Mouse (Mus musculus) CH12.LX (cell line): ENCODE measurements around the gene Cyp1b1. TPM values are rescaled to one million over a fixed set of nuclear protein-coding genes. Genes with fewer than 3 reads are reported as not detected.

Source experiments
- DNase-seq: peaks from one replicate; pipeline ENCODE4 v3.0.0-alpha.2; 2013; ENCODE audit errors: extremely low read depth
- H3K27ac ChIP-seq: 2 replicates; pipeline ENCODE4 v1.5.1; 2012; ENCODE audit warnings: low read depth, mild to moderate bottlenecking, control low read depth, moderate library complexity; ENCODE audit not compliant: insufficient read depth
- H3K27me3 ChIP-seq: replicated peaks from 2 replicates; pipeline ENCODE3; 2012; ENCODE audit warnings: inconsistent platforms
- H3K36me3 ChIP-seq, 2 experiments: replicated peaks in 1 of 2; 2 replicates each; pipeline versions ENCODE3 to v1.6.1; 2012; ENCODE audit warnings: inconsistent platforms in 1 of 2, low read length in 1 of 2, mild to moderate bottlenecking in 1 of 2, mixed read lengths in 1 of 2, moderate library complexity in 1 of 2; ENCODE audit not compliant: control insufficient read depth in 1 of 2, insufficient read depth in 1 of 2
- H3K4me1 ChIP-seq, 2 experiments: 2 replicates each; pipeline ENCODE4 v1.6.1; 2012; ENCODE audit warnings: inconsistent platforms in 1 of 2, moderate library complexity in 1 of 2; ENCODE audit not compliant: insufficient read depth in 2 of 2, control insufficient read depth in 1 of 2
- H3K4me2 ChIP-seq: 2 replicates; pipeline ENCODE4 v1.6.1; 2012; ENCODE audit warnings: low read depth, mild to moderate bottlenecking, control low read depth; ENCODE audit not compliant: poor library complexity, insufficient read depth, severe bottlenecking
- H3K4me3 ChIP-seq, 3 experiments: fragments of 150-350 bp in 1 of 3; sonication (generic) in 1 of 3; replicated peaks in 1 of 3; 2 replicates each; pipeline versions ENCODE3 to v1.5.1; 2011 to 2012; ENCODE audit warnings: low read depth in 2 of 3, low read length in 2 of 3, mild to moderate bottlenecking in 2 of 3, moderate library complexity in 2 of 3, control low read depth in 1 of 3, improper control_type of control experiment in 1 of 3, inconsistent platforms in 1 of 3, mixed read lengths in 1 of 3; ENCODE audit not compliant: poor library complexity in 1 of 3
- H3K79me2 ChIP-seq: replicated peaks from 2 replicates; pipeline ENCODE4 v1.6.1; 2012; ENCODE audit warnings: mild to moderate bottlenecking, moderate library complexity; ENCODE audit not compliant: control insufficient read depth, poor library complexity, insufficient read depth, severe bottlenecking; ENCODE audit errors: extremely low read depth
- H3K9ac ChIP-seq: 2 replicates; pipeline ENCODE4 v1.6.1; 2012; ENCODE audit warnings: low read depth, mild to moderate bottlenecking, control low read depth, moderate library complexity; ENCODE audit not compliant: insufficient read depth
- H3K9me3 ChIP-seq: replicated peaks from 2 replicates; pipeline ENCODE3; 2012; ENCODE audit warnings: low read length, inconsistent platforms, mixed read lengths
- CHD2 ChIP-seq: IDR thresholded peaks from 2 replicates; pipeline ENCODE4 v1.6.1; 2011; ENCODE audit warnings: low read length, improper control_type of control experiment
- CTCF ChIP-seq, 2 experiments: IDR thresholded peaks in 1 of 2; conservative IDR thresholded peaks in 1 of 2; 2 replicates each; pipeline ENCODE4 v1.5.1; 2011 to 2012; ENCODE audit warnings: low read depth in 2 of 2, low read length in 2 of 2, improper control_type of control experiment in 1 of 2, inconsistent platforms in 1 of 2, mild to moderate bottlenecking in 1 of 2, moderate library complexity in 1 of 2
- ELF1 ChIP-seq: IDR thresholded peaks from 2 replicates; pipeline ENCODE4 v1.6.1; 2014; ENCODE audit warnings: low read depth, mild to moderate bottlenecking, inconsistent platforms, low read length, improper control_type of control experiment
- HCFC1 ChIP-seq: IDR thresholded peaks from 2 replicates; pipeline ENCODE4 v1.6.1; 2012; ENCODE audit warnings: low read depth, mild to moderate bottlenecking, inconsistent platforms, low read length, improper control_type of control experiment
- KAT2A ChIP-seq: IDR thresholded peaks from 2 replicates; pipeline ENCODE4 v1.6.1; 2012; ENCODE audit warnings: low read length, improper control_type of control experiment, inconsistent platforms; ENCODE audit not compliant: insufficient replicate concordance
- MAZ ChIP-seq: IDR thresholded peaks from 2 replicates; pipeline ENCODE4 v1.6.1; 2012; ENCODE audit warnings: low read depth, mild to moderate bottlenecking, inconsistent platforms, low read length, improper control_type of control experiment, moderate library complexity
- MYC ChIP-seq: IDR thresholded peaks from 2 replicates; pipeline ENCODE4 v1.6.1; 2011; ENCODE audit warnings: low read depth, mild to moderate bottlenecking, improper control_type of control experiment, low read length
- NELFE ChIP-seq: IDR thresholded peaks from 2 replicates; pipeline ENCODE4 v1.6.1; 2011; ENCODE audit warnings: low read depth, low read length, improper control_type of control experiment
- NRF1 ChIP-seq: IDR thresholded peaks from 2 replicates; pipeline ENCODE4 v1.6.1; 2014; ENCODE audit warnings: low read depth, mild to moderate bottlenecking, inconsistent platforms, low read length, improper control_type of control experiment, moderate library complexity
- RCOR1 ChIP-seq: conservative IDR thresholded peaks from 2 replicates; pipeline ENCODE4 v1.6.1; 2012; ENCODE audit warnings: low read depth, mild to moderate bottlenecking, inconsistent platforms, low read length, improper control_type of control experiment
- SIN3A ChIP-seq: IDR thresholded peaks from 2 replicates; pipeline ENCODE4 v1.6.1; 2012; ENCODE audit warnings: low read length, improper control_type of control experiment, inconsistent platforms
- TBP ChIP-seq: conservative IDR thresholded peaks from 2 replicates; pipeline ENCODE4 v1.6.1; 2011; ENCODE audit warnings: low read depth, low read length, improper control_type of control experiment
- TCF12 ChIP-seq: IDR thresholded peaks from 2 replicates; pipeline ENCODE4 v1.6.1; 2014; ENCODE audit warnings: low read depth, mild to moderate bottlenecking, inconsistent platforms, low read length, improper control_type of control experiment
- UBTF ChIP-seq: IDR thresholded peaks from 2 replicates; pipeline ENCODE4 v1.6.1; 2012; ENCODE audit warnings: low read depth, mild to moderate bottlenecking, inconsistent platforms, low read length, improper control_type of control experiment, moderate library complexity
- ZC3H11A ChIP-seq: IDR thresholded peaks from 2 replicates; pipeline ENCODE4 v1.6.1; 2012; ENCODE audit warnings: low read depth, mild to moderate bottlenecking, inconsistent platforms, low read length, improper control_type of control experiment
- ZMIZ1 ChIP-seq: IDR thresholded peaks from 2 replicates; pipeline ENCODE4 v1.6.1; 2012; ENCODE audit warnings: low read depth, mild to moderate bottlenecking, inconsistent platforms, low read length, improper control_type of control experiment
- ZNF384 ChIP-seq: IDR thresholded peaks from 2 replicates; pipeline ENCODE4 v1.6.1; 2012; ENCODE audit warnings: low read depth, low read length, improper control_type of control experiment, inconsistent platforms
- dilution Hi-C: fragments of 300-500 bp; cut with MboI; formaldehyde crosslinking; loops from 2 replicates; pipeline ENCODE4 v1.14.3; 2020; ENCODE audit warnings: low sequenced_read_pairs; ENCODE audit not compliant: extremely low pct_unique_long_range_greater_than_20kb, extremely low pct_ligation_motif_present
- in situ Hi-C: fragments of 300-500 bp; cut with MboI; formaldehyde crosslinking; loops from 3 replicates; pipeline ENCODE4 v1.14.3; 2019; ENCODE audit warnings: low sequenced_read_pairs, low pct_ligation_motif_present, low pct_unique_long_range_greater_than_20kb, mixed read lengths
- polyA plus RNA-seq: library from polyadenylated mRNA; unstranded; fragments of >175 nt; gene quantifications from 2 replicates; pipeline ENCODE4 v1.2.1, GENCODE M21; 2012; ENCODE audit warnings: low read depth; ENCODE audit not compliant: insufficient read length
- total RNA-seq, 2 experiments: library from RNA; depleted of rRNA; stranded (reverse); fragments of 300-350 nt in 1 of 2; fragments of >200 nt in 1 of 2; gene quantifications; 2 replicates each; pipeline ENCODE4 v1.2.3; 2012 to 2014

Cyp1b1 gene
- total and polyA plus RNA-seq, 3 experiments: not detected

- no peak overlapping the region for H3K4me2 ChIP-seq
- in situ Hi-C loops (loop anchor here (25.0 kb wide), 1 partner anchor 475 kb away; no protein-coding TSS in a partner anchor), dilution Hi-C loops (no loop called here)
- H3K9ac ChIP-seq: no peak overlapping the region
- no peak overlapping the region for H3K27ac ChIP-seq
- DNase-seq: no peak
- H3K79me2 ChIP-seq: no peaks in the 10 kb centered on the region
- no peaks in the 10 kb centered on the region for H3K36me3 ChIP-seq
- H3K4me1 ChIP-seq: peaks cover 0 to 6% of the 10 kb centered on the region in 2 experiments; a peak in 1 of 4 replicates
- no peak overlapping the region for H3K4me3 ChIP-seq
- H3K9me3 ChIP-seq: peaks cover 8% of the 10 kb centered on the region
- TF ChIP-seq RCOR1 (no peak), NRF1 (no peak), MYC (no peak), CHD2 (no peak), TBP (no peak), ELF1 (no peak), ZC3H11A (no peak), ZMIZ1 (no peak), TCF12 (no peak), SIN3A (no peak), UBTF (no peak), NELFE (no peak)
- peaks cover 14% of the 10 kb centered on the region for H3K27me3 ChIP-seq
These were observed 2.9 kb downstream of the Cyp1b1 start for GRCm38 (mm10) chr17:79711944-79712343.

GRCm38 (mm10) chr17:79710246-79710842, 4.5 kb downstream of the Cyp1b1 start:
- Histone ChIP-seq H3K9ac (no peak overlapping the region), H3K4me3 (no peak overlapping the region), H3K27me3 (no peaks in the 10 kb centered on the region), H3K36me3 (no peaks in the 10 kb centered on the region), H3K4me1 (peaks cover 0 to 2% of the 10 kb centered on the region in 2 experiments; a peak in 1 of 4 replicates), H3K9me3 (peaks cover 8% of the 10 kb centered on the region), H3K79me2 (no peaks in the 10 kb centered on the region), H3K27ac (no peak overlapping the region), H3K4me2 (no peak overlapping the region)
- no peak for TF ChIP-seq MAZ
- TF ChIP-seq HCFC1: no peak
- TF ChIP-seq CTCF (conservative IDR thresholded peaks at IDR 0.05 in 1 of 2, IDR thresholded peaks at IDR 0.05 in 1 of 2; ENCODE audit: low read depth in 2 of 2, low read length in 2 of 2): no peak
- TF ChIP-seq ZNF384: no peak
- TF ChIP-seq KAT2A: no peak
- no peak for TF ChIP-seq CHD2
- in situ Hi-C loops: loop anchor here (25.0 kb wide), 1 partner anchor 477 kb away; no protein-coding TSS in a partner anchor
- dilution Hi-C loops: no loop called here
- no peak for DNase-seq
